Mouse (Mus musculus): Measurements from ENCODE around the gene Gm20518.

The Gm20518 gene

DNA sequence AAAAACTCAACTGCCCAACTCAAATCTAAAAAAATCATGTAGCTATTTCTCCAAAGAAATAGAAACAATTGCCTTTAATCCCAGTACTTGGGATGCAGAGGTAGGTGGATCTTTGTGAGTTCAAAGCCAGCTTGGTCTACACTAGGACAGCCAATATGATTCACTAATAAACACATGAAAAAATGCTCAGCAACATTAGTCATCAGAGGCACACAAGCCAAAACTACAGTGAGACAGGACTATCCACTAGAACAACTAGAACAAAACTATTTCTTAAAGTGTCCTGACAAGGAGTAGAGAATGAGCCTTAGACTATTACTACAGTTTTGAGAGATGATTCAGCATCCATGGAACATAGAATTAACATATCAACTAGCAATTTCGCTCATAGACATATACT is 15.4 kb downstream of the Gm20518 start:
- CTCF ChIA-PET: no interaction called here
- POLR2A ChIA-PET: interaction anchor here in 1 of 4 experiments (2.4 kb wide), 1 partner anchor 16 kb away, joined by 8 read pairs; the partner anchor contains the start of gene Gm20518

DNA sequence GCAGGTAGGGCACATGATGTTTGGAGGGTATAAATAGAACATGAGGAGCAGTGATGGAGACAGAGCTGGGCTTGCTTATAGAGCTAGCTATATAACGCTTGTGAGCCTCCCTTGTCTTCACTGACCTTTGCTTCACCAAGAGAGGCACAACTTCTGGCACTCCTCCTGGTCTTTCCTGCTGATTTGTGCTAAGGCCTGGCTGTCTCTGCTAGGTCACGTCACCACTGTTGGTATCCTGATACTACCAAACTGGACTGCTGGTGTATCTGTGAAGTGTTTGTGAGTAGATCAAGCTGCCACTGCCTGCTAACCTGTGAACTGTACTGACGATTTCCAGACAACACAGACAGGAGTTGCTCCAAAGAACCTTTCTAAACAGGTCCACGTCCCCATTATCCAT is 16.3 kb downstream of the Gm20518 start:
- POLR2A ChIA-PET: interaction anchor here in 1 of 4 experiments (2.4 kb wide), 1 partner anchor 17 kb away, joined by 8 read pairs; the partner anchor contains the start of gene Gm20518
- CTCF ChIA-PET: interaction anchor here in 1 of 4 experiments (0.8 kb wide), 1 partner anchor 63 kb away, joined by 4 read pairs; no protein-coding TSS in a partner anchor

DNA sequence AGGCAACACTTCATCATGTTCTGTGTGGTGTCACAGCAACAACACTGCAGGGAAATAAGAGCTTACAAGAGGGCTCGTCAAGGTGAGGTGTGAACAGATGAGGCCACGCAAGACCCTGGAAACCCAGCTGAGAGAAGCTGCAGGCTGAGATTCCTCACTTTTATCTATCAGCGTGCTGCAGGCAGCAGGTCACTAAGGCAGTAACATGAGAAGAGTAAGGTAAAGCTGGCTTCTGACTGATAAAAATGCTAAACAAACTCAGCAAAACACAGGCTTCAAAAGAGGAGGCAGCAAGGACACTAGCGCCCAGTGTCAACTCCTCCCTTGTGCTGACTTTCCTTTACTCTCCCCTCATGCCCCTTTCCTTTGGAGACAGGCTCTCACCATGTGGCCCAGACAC is 18.5 kb downstream of the Gm20518 start:
- ChIA-PET POLR2A (interaction anchor here in 3 of 4 experiments (0.5 to 2.4 kb wide), 5 partner anchors 11 to 19 kb away, joined by 3 to 12 read pairs (median 3); partner anchors contain the start of gene Gm20518 (in 2 of the 3)), CTCF (interaction anchor here in 1 of 4 experiments (0.5 kb wide), 1 partner anchor 11 kb away, joined by 5 read pairs; no protein-coding TSS in a partner anchor)

DNA sequence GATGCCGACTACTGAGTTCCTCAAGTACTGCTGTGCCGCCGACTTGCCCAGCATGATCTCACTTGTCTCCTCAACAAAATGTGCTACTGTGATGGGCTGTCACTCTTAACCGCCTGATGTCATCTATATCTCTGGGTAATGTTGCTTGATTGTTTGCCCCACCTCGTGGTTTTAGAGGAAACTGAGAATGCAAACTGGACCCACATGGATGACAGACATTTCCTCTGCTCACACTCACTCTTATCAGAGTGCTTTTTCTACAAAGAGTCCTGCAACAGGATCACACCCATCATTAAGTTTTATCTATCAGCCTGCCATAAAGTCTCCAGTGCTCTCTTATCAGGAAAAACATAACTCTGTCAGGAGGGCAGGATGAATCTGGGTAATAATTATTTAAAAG is 20.2 kb downstream of the Gm20518 start:
- ChIA-PET POLR2A (interaction anchor here in 2 of 4 experiments (1.0 to 6.5 kb wide), 3 partner anchors 9 to 20 kb away, joined by 5 to 37 read pairs (median 12); partner anchors contain the start of gene Gm20518 (in 2 of the 2)), CTCF (no interaction called here)

DNA sequence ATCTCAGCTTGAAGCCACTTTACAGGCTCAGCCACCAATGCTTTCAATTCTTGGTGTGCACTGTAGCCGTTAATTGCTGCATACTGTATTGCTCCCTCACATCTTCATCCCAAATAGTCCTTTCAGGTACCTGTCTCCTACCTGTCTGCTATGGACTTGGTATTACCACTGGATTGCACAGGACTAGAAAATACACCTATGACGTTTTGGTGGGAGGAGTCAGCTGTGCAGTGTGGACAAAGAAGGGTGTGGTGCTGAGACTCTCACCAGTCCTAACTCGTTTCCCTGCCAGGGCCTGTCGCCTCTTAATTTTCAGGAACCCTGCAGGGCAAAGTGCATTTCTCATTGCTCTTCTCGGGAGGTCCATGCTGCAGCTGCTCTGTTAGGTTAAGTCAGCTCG is 25.7 kb downstream of the Gm20518 start:
- CTCF ChIA-PET: no interaction called here
- POLR2A ChIA-PET: interaction anchor here in 3 of 4 experiments (1.0 to 6.5 kb wide), 10 partner anchors 16 to 224 kb away, joined by 3 to 37 read pairs (median 4); partner anchors contain the start of gene Gm20518 (in 3 of the 3)

DNA sequence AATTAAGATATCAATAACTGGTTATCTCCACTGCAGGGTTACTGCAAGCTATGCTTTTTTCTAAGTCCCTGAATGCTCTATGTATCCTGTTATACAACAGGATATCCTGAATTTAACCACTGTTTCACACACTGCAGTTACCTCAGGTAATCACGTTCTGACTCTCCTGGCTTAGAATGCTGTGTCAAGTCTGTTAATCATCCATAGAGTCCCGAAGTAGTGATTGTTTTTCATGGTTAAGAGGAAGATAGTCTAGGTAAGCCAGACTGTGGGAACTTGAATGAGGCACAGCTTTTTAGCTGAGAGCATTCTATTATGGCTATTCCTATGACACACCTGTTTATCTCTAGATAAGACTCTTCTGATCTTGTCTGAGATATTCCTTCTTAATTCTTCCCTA is 26.2 kb downstream of the Gm20518 start:
- ChIA-PET CTCF (no interaction called here), POLR2A (interaction anchor here in 3 of 4 experiments (0.8 to 6.5 kb wide), 11 partner anchors 12 to 224 kb away, joined by 3 to 37 read pairs (median 3); partner anchors contain the start of gene Gm20518 (in 3 of the 3))

DNA sequence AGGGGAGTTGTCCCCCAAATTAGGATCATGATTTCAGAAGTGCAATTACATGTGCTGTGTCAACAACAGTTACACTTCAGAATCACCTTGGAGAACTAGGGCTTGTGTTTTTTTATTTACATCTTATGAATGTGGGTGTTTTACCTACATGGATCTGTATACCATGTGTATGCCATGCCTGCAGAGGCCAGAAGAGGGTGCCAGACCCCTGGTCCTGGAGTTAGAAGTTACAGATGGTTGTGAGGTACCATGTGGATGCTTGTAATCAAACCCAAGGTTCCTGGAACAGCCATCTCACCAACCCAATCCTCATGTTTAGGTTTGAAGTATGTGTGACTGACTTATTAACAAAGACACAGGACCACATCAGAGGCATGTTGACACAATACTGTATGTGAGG is 32.9 kb downstream of the Gm20518 start:
- ChIA-PET POLR2A (interaction anchor here in 2 of 4 experiments (0.5 to 0.8 kb wide), 2 partner anchors 54 to 98 kb away, joined by 3 read pairs; no protein-coding TSS in a partner anchor), CTCF (interaction anchor here (0.7 to 4.3 kb wide), 8 partner anchors 9 to 352 kb away, joined by 3 to 21 read pairs (median 3); no protein-coding TSS in a partner anchor)

DNA sequence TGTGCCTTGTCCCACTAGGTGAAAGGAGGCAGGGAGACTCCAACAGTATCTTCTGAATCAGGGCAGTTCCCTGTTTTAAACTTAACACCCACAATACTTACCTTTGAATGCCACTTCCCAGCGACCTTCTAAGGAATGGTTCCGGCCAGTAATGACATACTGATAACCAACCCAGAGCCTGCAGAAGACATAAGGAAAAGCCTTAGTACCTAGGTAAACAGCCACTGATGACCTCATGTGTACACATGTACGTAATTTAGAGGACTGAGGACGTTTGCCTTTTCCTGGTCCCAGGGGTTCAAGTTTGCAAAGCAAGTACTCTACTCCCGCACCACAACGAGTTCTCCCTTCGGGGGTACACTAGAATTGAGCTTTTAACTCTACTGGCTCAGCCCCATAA is 34.3 kb downstream of the Gm20518 start:
- ChIA-PET POLR2A (interaction anchor here in 1 of 4 experiments (0.8 kb wide), 1 partner anchor 34 kb away, joined by 3 read pairs; the partner anchor contains the start of gene Gm20518), CTCF (interaction anchor here in 3 of 4 experiments (0.6 to 4.3 kb wide), 4 partner anchors 8 to 24 kb away, joined by 4 to 21 read pairs (median 12); no protein-coding TSS in a partner anchor)

DNA sequence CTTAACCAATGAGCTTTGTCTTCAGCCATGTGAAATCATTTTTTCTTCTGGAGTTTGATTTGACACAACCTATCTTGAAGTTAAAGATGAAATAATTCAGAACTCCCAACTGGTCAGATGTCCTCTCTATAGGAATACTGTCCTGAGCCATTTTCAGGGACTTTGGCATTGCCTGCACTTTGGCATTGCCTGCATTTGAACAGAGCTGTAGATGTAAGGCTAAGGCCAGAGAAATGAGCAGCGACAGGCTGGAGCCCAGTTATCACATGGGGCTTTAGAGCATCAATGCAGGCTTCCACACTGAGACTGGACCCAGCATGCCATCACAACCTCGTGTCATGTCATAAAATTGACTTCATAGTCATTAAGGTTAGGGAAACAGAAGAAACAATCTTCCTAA is 38.2 kb downstream of the Gm20518 start:
- ChIA-PET POLR2A (interaction anchor here in 1 of 4 experiments (0.7 kb wide), 1 partner anchor 22 kb away, joined by 5 read pairs; no protein-coding TSS in a partner anchor), CTCF (interaction anchor here in 1 of 4 experiments (0.6 to 0.7 kb wide), 2 partner anchors 14 to 182 kb away, joined by 3 read pairs; no protein-coding TSS in a partner anchor)

DNA sequence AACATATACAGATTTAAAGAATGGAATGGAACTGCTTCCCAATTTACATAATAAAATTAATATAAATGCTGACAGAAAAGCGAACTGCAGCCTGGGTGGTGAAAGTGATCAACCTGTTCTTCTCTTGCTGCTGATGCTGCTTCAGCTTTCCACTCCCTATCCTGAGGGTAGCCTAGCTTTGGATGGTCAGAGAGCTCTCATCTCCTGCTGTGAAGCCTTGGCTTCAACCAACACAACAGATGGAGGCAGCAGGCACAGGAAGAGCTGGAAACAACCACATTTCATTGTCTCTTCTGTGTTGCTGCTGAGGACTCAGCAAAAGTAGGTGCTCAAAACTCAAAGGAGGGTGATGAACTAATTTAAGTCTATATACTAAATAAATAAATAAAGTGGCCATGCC is 39.6 kb downstream of the Gm20518 start:
- ChIA-PET POLR2A (interaction anchor here in 1 of 4 experiments (1.5 kb wide), 1 partner anchor 18 kb away, joined by 3 read pairs; no protein-coding TSS in a partner anchor), CTCF (interaction anchor here in 1 of 4 experiments (0.8 kb wide), 1 partner anchor 27 kb away, joined by 3 read pairs; no protein-coding TSS in a partner anchor)

DNA sequence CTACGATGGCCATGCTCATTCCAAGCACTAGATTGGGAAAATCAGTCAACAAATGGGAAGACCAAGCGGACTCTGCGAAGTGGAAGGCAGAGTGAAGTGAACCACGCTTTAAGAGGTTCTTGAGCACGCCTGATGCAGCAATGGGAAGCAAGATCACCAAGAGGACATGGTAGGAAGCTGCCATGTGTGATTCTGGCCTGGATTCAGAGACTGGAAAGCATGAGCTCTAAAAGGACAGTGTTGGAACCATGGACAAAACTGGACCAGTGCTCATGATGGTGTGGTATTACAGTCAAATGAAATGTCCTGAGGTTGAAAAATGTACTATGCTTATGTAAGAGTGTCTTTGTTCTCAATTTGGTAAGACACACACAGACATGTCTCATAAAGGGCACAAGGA is 40.1 kb downstream of the Gm20518 start:
- CTCF ChIA-PET: interaction anchor here in 1 of 4 experiments (0.6 kb wide), 1 partner anchor 35 kb away, joined by 3 read pairs; no protein-coding TSS in a partner anchor
- POLR2A ChIA-PET: interaction anchor here in 1 of 4 experiments (0.9 to 1.5 kb wide), 2 partner anchors 17 to 56 kb away, joined by 3 read pairs; no protein-coding TSS in a partner anchor

DNA sequence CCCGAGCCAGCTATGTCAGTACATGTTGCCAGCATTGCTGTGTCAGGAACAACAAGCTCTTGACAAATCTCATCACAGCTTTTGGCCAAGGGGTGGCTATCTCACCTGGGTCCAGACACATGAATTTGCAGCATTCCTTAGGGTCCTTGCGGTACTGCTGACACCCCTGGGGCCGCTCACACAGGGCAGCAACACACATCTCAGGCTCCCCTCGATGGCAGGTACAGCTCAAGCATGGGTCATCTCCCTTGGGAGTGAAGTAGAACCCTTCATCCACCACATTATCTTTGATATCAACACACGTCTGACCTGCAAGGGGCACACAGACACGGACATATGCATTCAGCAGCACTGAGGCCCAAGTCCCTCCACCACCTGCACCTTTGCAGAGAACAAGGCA is 42.0 kb downstream of the Gm20518 start:
- ChIA-PET POLR2A (interaction anchor here in 3 of 4 experiments (0.6 to 3.0 kb wide), 22 partner anchors 10 to 240 kb away, joined by 3 to 13 read pairs (median 3); partner anchors contain the start of genes Gm20518 (in 2 of the 3), Dgcr6 (in 1 of the 3), Klhl22 (in 1 of the 3) and Slc25a1 (in 1 of the 3)), CTCF (interaction anchor here (0.5 to 3.0 kb wide), 68 partner anchors 8 to 376 kb away, joined by 3 to 21 read pairs (median 4); partner anchors contain the start of genes Car15 (in 2 of the 4), Dgcr6 (in 2 of the 4), Gm20518 (in 2 of the 4) and B830017H08Rik (in 1 of the 4))

DNA sequence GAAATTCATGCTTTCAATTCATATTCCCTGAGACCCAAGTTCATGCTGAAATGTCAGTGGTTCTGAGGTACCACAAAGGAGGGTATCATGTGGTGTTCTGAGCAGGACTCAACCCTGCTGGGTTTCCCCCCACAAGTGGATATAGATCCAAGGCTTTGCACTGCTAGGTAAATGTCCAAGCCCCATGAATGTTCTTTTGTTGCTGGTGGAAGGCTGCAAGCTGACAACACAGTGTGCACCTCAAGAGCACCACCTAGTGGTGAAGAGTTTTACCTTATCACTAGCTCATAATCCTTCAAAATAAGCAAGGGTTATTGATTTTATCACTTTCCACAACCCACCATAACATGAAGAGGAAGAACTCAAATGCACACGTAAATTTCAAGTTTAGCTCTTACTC is 42.5 kb downstream of the Gm20518 start:
- CTCF ChIA-PET: interaction anchor here (0.5 to 3.0 kb wide), 78 partner anchors 9 to 375 kb away, joined by 3 to 21 read pairs (median 4); partner anchors contain the start of genes Car15 (in 3 of the 4), Gm20518 (in 3 of the 4), Dgcr6 (in 2 of the 4) and B830017H08Rik (in 1 of the 4)
- POLR2A ChIA-PET: interaction anchor here in 3 of 4 experiments (0.6 to 3.0 kb wide), 25 partner anchors 10 to 240 kb away, joined by 3 to 13 read pairs (median 3); partner anchors contain the start of genes Gm20518 (in 2 of the 3), Dgcr6 (in 1 of the 3), Klhl22 (in 1 of the 3) and Slc25a1 (in 1 of the 3)

DNA sequence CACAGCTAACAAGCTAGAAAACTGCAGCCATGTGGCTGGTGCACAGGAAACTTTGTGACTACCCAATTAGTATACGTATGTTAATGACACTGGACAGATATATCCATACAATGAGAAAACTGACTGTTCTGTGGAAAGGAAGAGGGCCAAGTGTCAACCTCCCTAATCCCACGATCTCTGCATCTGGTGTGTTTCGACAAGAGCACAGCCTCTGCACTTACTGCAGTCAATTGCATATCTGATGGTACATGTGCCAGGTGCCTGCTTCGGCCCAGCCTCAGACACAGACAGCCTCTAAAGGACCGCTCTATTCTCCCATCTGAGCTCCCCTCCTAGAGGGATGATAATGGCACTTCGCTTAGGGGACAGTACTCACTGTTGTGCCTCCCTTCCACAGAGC is 43.0 kb downstream of the Gm20518 start:
- ChIA-PET CTCF (interaction anchor here (0.6 to 3.0 kb wide), 63 partner anchors 9 to 370 kb away, joined by 3 to 21 read pairs (median 4); partner anchors contain the start of genes Car15 (in 3 of the 4), Gm20518 (in 3 of the 4), Dgcr6 (in 2 of the 4) and B830017H08Rik (in 1 of the 4)), POLR2A (interaction anchor here in 3 of 4 experiments (0.6 to 3.0 kb wide), 16 partner anchors 11 to 241 kb away, joined by 3 to 13 read pairs (median 4); partner anchors contain the start of genes Gm20518 (in 2 of the 3), Dgcr6 (in 1 of the 3), Klhl22 (in 1 of the 3) and Slc25a1 (in 1 of the 3))

DNA sequence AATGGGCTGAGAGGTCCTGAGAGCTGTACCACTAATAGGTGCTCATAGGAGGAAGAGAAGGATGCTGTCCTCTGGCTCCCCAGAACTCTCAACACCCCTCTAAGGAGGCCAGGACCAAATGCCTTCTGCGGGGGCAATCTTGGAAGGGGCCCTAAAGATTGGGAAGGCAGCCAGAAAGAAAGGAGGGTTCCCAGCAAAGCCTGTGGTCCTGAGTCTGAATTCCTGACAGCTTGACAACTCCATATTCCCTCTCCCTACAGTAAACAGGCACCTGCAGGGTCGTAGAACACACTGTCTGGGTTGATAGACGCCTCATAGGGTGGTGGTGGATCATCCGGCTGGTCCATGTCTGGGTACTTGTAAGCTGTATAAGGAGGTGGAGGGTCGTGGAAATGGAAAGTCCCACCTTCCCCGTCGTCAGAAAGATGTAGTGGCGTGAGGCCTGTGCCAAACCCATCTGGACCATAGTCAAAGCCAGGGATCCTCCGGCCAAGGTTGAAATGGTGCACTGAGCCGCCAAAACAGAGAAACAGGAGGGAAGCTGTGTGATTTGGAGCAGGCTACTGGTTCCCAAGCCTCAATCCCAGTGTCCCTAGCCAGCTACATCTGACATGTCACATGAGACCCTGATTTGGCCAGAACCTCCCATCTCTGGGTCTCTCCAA is 47.6 kb downstream of the Gm20518 start:
- ChIA-PET POLR2A (interaction anchor here in 2 of 4 experiments (1.1 to 1.4 kb wide), 4 partner anchors 8 to 28 kb away, joined by 3 to 5 read pairs (median 4); partner anchors contain the start of gene B830017H08Rik (in 1 of the 2)), CTCF (no interaction called here)

DNA sequence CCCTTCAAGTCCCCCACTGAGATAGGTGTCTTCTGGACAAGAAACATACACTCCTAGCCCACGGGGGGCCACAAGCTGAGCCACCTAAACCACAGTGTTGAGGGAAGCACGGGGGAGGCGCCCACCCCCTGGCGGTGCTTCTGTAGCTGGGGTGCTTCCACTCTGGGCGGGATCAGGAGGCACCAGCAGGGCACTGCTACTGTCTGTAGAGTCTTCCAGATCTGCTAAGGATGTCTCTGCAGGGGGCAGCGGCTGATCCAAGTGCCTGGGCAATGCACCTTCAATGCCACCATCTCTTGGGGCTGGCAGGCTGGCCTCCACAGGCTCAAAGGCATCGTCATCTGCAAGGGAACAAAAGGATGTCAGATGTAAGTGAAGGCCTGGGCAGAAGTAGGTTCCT is 49.0 kb downstream of the Gm20518 start:
- ChIA-PET POLR2A (interaction anchor here in 2 of 4 experiments (0.6 to 1.4 kb wide), 4 partner anchors 8 to 43 kb away, joined by 3 to 5 read pairs (median 4); no protein-coding TSS in a partner anchor), CTCF (interaction anchor here in 1 of 4 experiments (0.6 kb wide), 1 partner anchor 36 kb away, joined by 3 read pairs; no protein-coding TSS in a partner anchor)

DNA sequence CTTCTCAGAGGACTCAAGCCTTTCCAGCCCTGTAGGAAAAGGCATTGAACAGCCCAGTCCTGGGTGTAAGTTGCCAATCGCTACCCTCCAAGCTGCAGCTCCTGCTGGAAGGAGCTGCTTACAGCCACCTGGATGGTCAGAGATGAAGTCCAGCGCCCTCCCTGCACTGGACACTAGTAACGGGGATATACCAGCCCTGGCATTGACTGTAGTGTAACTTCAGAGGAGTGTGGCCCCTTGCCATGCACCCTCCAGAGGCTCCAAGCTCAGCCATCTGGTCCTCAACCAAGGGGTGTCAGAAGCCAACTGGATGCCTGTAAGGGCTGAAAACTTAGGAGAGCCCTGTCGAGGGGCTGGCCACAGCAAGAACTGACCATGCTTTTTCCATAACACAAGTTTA is 51.5 kb downstream of the Gm20518 start:
- POLR2A ChIA-PET: no interaction called here
- CTCF ChIA-PET: no interaction called here

DNA sequence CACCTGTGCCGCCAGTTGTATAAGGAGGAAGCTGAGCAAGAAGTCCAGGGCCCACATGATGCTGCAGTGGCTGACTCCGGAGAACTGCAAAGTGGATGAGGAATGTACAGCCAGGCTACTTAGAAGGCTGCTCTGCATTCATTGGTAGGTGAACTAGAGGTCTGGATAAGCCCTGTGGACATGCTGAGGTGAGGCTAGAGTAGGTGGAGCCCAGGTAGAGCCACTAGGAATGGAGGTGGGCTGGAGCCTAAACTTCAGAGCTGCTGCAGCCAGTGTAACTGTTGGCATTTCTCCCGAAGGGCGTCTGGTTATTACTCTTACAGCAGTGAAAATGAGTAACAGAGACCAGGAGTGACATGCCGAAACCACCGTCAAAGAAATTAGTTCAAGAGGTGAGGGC is 53.4 kb downstream of the Gm20518 start, which contains the start of gene Car15:
Gene Car15, minus strand, starts transcription at position 314 of the 400 bp plus-strand sequence.
- ChIA-PET CTCF (interaction anchor here in 3 of 4 experiments (1.1 to 1.7 kb wide), 4 partner anchors 11 to 12 kb away, joined by 3 to 8 read pairs (median 5); no protein-coding TSS in a partner anchor), POLR2A (interaction anchor here in 1 of 4 experiments (1.2 kb wide), 1 partner anchor 196 kb away, joined by 4 read pairs; no protein-coding TSS in a partner anchor)
